18 mouse cellular contexts compared by ENCODE assay signal in genomic region chr19:32529252-32529942, GRCm38 (mm10). TPM values are rescaled to one million over a fixed set of nuclear protein-coding genes. Genes with fewer than 3 reads are reported as not detected.
DNase-seq lines count a peak whose midpoint lies in the region; ATAC-seq and TF ChIP-seq lines count a peak whose summit lies in the region.
"Had no signal": no experiment of that assay in that cellular context is flagged by ENCODE, and none has a peak within 500 bp of the region (broad histone marks: within the 10 kb centered on the region; RNA-seq: fewer than 3 reads in every experiment).

No protein-coding gene starts in this region.

- intact Hi-C loops in left cerebral cortex, postnatal 10 days (cut with DNase I): no loop called here

- H3K27ac ChIP-seq in liver, adult 2 months (replicated peaks; ENCODE audit: insufficient read depth, low read depth, low read length): peak overlapping the region; percentile 18
- no peak overlapping the region for H3K27ac ChIP-seq in liver, embryonic 12.5 days
- H3K27ac ChIP-seq in midbrain, embryonic 14.5 days (replicated peaks; ENCODE audit: low read depth, low read length): no peak overlapping the region
- H3K27ac ChIP-seq in midbrain, embryonic 13.5 days: no peak overlapping the region
- no peak overlapping the region for H3K27ac ChIP-seq in embryonic facial prominence, embryonic 15.5 days (replicated peaks)
- H3K27ac ChIP-seq in intestine, postnatal 0 days (ENCODE audit: low read depth, low read length): no peak overlapping the region
- H3K27ac ChIP-seq: hindbrain, embryonic 10.5 days; hindbrain, embryonic 14.5 days had no signal

- no peak for TF ChIP-seq POLR2A in liver, adult 2 months (IDR thresholded peaks at IDR 0.05; ENCODE audit: extremely low read depth, insufficient read depth, low read length)

- H3K79me2 ChIP-seq in liver, adult 2 months (ENCODE audit: control insufficient read depth, insufficient read depth, low read length): 0 out of 2 replicates have a peak, but pooled peaks cover 3% of the 10 kb centered on the region

- TF ChIP-seq CTCF in liver, adult 2 months (IDR thresholded peaks at IDR 0.05; ENCODE audit: low read depth, low read length): no peak
- no peak for TF ChIP-seq CTCF in intestine, postnatal 0 days (IDR thresholded peaks at IDR 0.05; ENCODE audit: low read depth)

- no peaks in the 10 kb centered on the region for H3K36me3 ChIP-seq in liver, adult 2 months (ENCODE audit: control insufficient read depth, insufficient read depth, low read length)
- H3K36me3 ChIP-seq in liver, embryonic 12.5 days: no peaks in the 10 kb centered on the region
- H3K36me3 ChIP-seq in midbrain, embryonic 14.5 days (ENCODE audit: control insufficient read depth, insufficient read depth, low read length): no peaks in the 10 kb centered on the region
- no peaks in the 10 kb centered on the region for H3K36me3 ChIP-seq in midbrain, embryonic 13.5 days
- H3K36me3 ChIP-seq in embryonic facial prominence, embryonic 15.5 days: no peaks in the 10 kb centered on the region
- no peaks in the 10 kb centered on the region for H3K36me3 ChIP-seq in intestine, postnatal 0 days (ENCODE audit: control insufficient read depth, insufficient read depth)
- H3K36me3 ChIP-seq: embryonic facial prominence, embryonic 12.5 days; heart, embryonic 12.5 days; hindbrain, embryonic 10.5 days had no signal

- H3K9ac ChIP-seq in liver, adult 2 months (ENCODE audit: low read depth, low read length): no peak overlapping the region
- no peak overlapping the region for H3K9ac ChIP-seq in liver, embryonic 12.5 days
- no peak overlapping the region for H3K9ac ChIP-seq in midbrain, embryonic 14.5 days (replicated peaks; ENCODE audit: low read length)
- no peak overlapping the region for H3K9ac ChIP-seq in midbrain, embryonic 13.5 days (replicated peaks)
- no peak overlapping the region for H3K9ac ChIP-seq in embryonic facial prominence, embryonic 15.5 days
- H3K9ac ChIP-seq in intestine, postnatal 0 days (ENCODE audit: low read depth, low read length): no peak overlapping the region
- H3K9ac ChIP-seq: embryonic facial prominence, embryonic 12.5 days; heart, embryonic 12.5 days; hindbrain, embryonic 14.5 days had no signal

- ATAC-seq in liver, embryonic 12.5 days: no peak
- no peak for ATAC-seq in midbrain, embryonic 14.5 days (ENCODE audit: low FRiP score, low TSS enrichment)
- no peak for ATAC-seq in midbrain, embryonic 13.5 days
- peak; percentile 43; the same call in 1 of the 2 replicates for ATAC-seq in embryonic facial prominence, embryonic 15.5 days (ENCODE audit: insufficient number of reproducible peaks, low FRiP score, low TSS enrichment, low read depth)
- ATAC-seq in intestine, postnatal 0 days: no peak
- ATAC-seq: forebrain, embryonic 16.5 days had no signal

- peaks cover 31% of the 10 kb centered on the region for H3K4me1 ChIP-seq in liver, adult 2 months (ENCODE audit: control insufficient read depth, insufficient read depth, low read length)
- H3K4me1 ChIP-seq in liver, embryonic 12.5 days: peaks cover 9% of the 10 kb centered on the region
- H3K4me1 ChIP-seq in midbrain, embryonic 14.5 days (ENCODE audit: control insufficient read depth, insufficient read depth, low read length): no peaks in the 10 kb centered on the region
- H3K4me1 ChIP-seq in midbrain, embryonic 13.5 days (replicated peaks): peaks cover 8% of the 10 kb centered on the region; the same call in 1 of the 2 replicates
- peaks cover 2% of the 10 kb centered on the region; the same call in 1 of the 2 replicates for H3K4me1 ChIP-seq in embryonic facial prominence, embryonic 15.5 days
- H3K4me1 ChIP-seq in intestine, postnatal 0 days (replicated peaks; ENCODE audit: control insufficient read depth, insufficient read depth, low read length): peaks cover 3% of the 10 kb centered on the region

- DNase-seq in liver, adult 2 months (ENCODE audit: extremely low read depth, low read depth, low spot score): no peak
- peak; percentile 11 for DNase-seq in midbrain, embryonic 14.5 days
- DNase-seq in left cerebral cortex, postnatal 10 days (ENCODE audit: extremely low spot score in 1 of 2, low spot score in 2 of 2): no peak
- DNase-seq: adrenal gland, adult 8-10 months; adrenal gland, postnatal 36 days; cerebellum, adult 2 months; cerebellum, postnatal 10 days; gastrocnemius, postnatal 10 days had no signal

- H3K9me3 ChIP-seq in liver, embryonic 12.5 days (replicated peaks): no peaks in the 10 kb centered on the region
- H3K9me3 ChIP-seq in midbrain, embryonic 14.5 days (ENCODE audit: control insufficient read depth, low read length): no peaks in the 10 kb centered on the region
- no peaks in the 10 kb centered on the region for H3K9me3 ChIP-seq in midbrain, embryonic 13.5 days
- no peaks in the 10 kb centered on the region for H3K9me3 ChIP-seq in embryonic facial prominence, embryonic 15.5 days (replicated peaks)
- H3K9me3 ChIP-seq in intestine, postnatal 0 days (ENCODE audit: control insufficient read depth): no peaks in the 10 kb centered on the region
- H3K9me3 ChIP-seq: embryonic facial prominence, embryonic 12.5 days; heart, embryonic 12.5 days; hindbrain, embryonic 10.5 days had no signal

- H3K4me2 ChIP-seq in liver, embryonic 12.5 days: no peak overlapping the region
- H3K4me2 ChIP-seq in midbrain, embryonic 14.5 days (ENCODE audit: low read length): no peak overlapping the region
- H3K4me2 ChIP-seq in midbrain, embryonic 13.5 days (replicated peaks): no peak overlapping the region
- H3K4me2 ChIP-seq in embryonic facial prominence, embryonic 15.5 days (replicated peaks): no peak overlapping the region
- no peak overlapping the region for H3K4me2 ChIP-seq in intestine, postnatal 0 days (replicated peaks; ENCODE audit: low read depth)
- H3K4me2 ChIP-seq: embryonic facial prominence, embryonic 12.5 days; heart, embryonic 12.5 days; hindbrain, embryonic 14.5 days had no signal

- WGBS in liver, adult 2 months: 88% methylated on average over 11 of the region's 11 CpGs
- 78% methylated on average over 11 of the region's 11 CpGs for WGBS in liver, embryonic 12.5 days (ENCODE audit: insufficient replicate concordance)
- 34% methylated on average over 11 of the region's 11 CpGs for WGBS in midbrain, embryonic 14.5 days
- WGBS in midbrain, embryonic 13.5 days: 42% methylated on average over 11 of the region's 11 CpGs
- 57% methylated on average over 11 of the region's 11 CpGs for WGBS in embryonic facial prominence, embryonic 15.5 days
- 81% methylated on average over 11 of the region's 11 CpGs for WGBS in intestine, postnatal 0 days

- no peak overlapping the region for H3K4me3 ChIP-seq in liver, adult 2 months (ENCODE audit: insufficient read depth, low read depth, low read length)
- H3K4me3 ChIP-seq in liver, embryonic 12.5 days: no peak overlapping the region
- no peak overlapping the region for H3K4me3 ChIP-seq in midbrain, embryonic 14.5 days (replicated peaks; ENCODE audit: low read depth, low read length)
- H3K4me3 ChIP-seq in midbrain, embryonic 13.5 days (replicated peaks): no peak overlapping the region
- H3K4me3 ChIP-seq in embryonic facial prominence, embryonic 15.5 days (replicated peaks): no peak overlapping the region
- H3K4me3 ChIP-seq in intestine, postnatal 0 days (ENCODE audit: low read depth, low read length): no peak overlapping the region
- H3K4me3 ChIP-seq: embryonic facial prominence, embryonic 12.5 days; erythroblast, embryonic 14.5 days; heart, embryonic 12.5 days; hindbrain, embryonic 10.5 days had no signal

- H3K27me3 ChIP-seq in liver, adult 2 months (ENCODE audit: control insufficient read depth, insufficient read depth, low read length): no peaks in the 10 kb centered on the region
- H3K27me3 ChIP-seq in liver, embryonic 12.5 days (replicated peaks): no peaks in the 10 kb centered on the region
- no peaks in the 10 kb centered on the region for H3K27me3 ChIP-seq in midbrain, embryonic 14.5 days (ENCODE audit: control insufficient read depth, insufficient read depth, low read length)
- 0 out of 2 replicates have a peak, but pooled peaks cover 4% of the 10 kb centered on the region for H3K27me3 ChIP-seq in midbrain, embryonic 13.5 days
- no peaks in the 10 kb centered on the region for H3K27me3 ChIP-seq in embryonic facial prominence, embryonic 15.5 days
- H3K27me3 ChIP-seq in intestine, postnatal 0 days (replicated peaks; ENCODE audit: control insufficient read depth, insufficient read depth, low read length): no peaks in the 10 kb centered on the region
- H3K27me3 ChIP-seq: embryonic facial prominence, embryonic 12.5 days; heart, embryonic 12.5 days had no signal

RNA-seq across cellular contexts. Expression of gene Minpp1, which starts 43.8 kb away (rescaled TPM):
- 35.3 and 44.6 TPM in 2 replicates for total RNA-seq in liver, adult 2 months (2014; rRNA removed)
- polyA plus RNA-seq in liver, adult 2 months (2012; rRNA removed): 46.8 and 53.9 TPM in 2 replicates
- 118 and 120 TPM in 2 replicates for polyA plus RNA-seq in liver, embryonic 12.5 days (2016; fragmentation: Nextera tagmentation; extraction: Ambion mirVana)
- 54.3 and 61.8 TPM in 2 replicates for polyA plus RNA-seq in midbrain, embryonic 14.5 days (2014; fragmentation: Nextera tagmentation; extraction: Ambion mirVana)
- polyA plus RNA-seq in midbrain, embryonic 13.5 days (2015; fragmentation: Nextera tagmentation; extraction: Ambion mirVana): 54.4 and 54.9 TPM in 2 replicates
- 62.4 and 62.5 TPM in 2 replicates for polyA plus RNA-seq in embryonic facial prominence, embryonic 15.5 days (2015; fragmentation: Nextera tagmentation; extraction: Ambion mirVana)
- 62.3 and 68.7 TPM in 2 replicates for polyA plus RNA-seq in intestine, postnatal 0 days (2015; fragmentation: Nextera tagmentation; extraction: Ambion mirVana)
- 10 to 100 TPM; 66.1 to 71.3 TPM for total RNA-seq in left cerebral cortex, postnatal 10 days (2021)
